In genomic region chr2:5097786-5098445, GRCm38 (mm10) we compare ENCODE assay signal across 8 mouse cellular contexts. TPM values are rescaled to one million over a fixed set of nuclear protein-coding genes. Genes with fewer than 3 reads are reported as not detected.
DNase-seq lines count a peak whose midpoint lies in the region; ATAC-seq and TF ChIP-seq lines count a peak whose summit lies in the region.

No protein-coding gene starts in this region.

- H3K27me3 ChIP-seq in heart, embryonic 14.5 days (ENCODE audit: control insufficient read depth, insufficient read depth, low read length): no peaks in the 10 kb centered on the region
- H3K27me3 ChIP-seq in CH12.LX (replicated peaks): no peaks in the 10 kb centered on the region
- no peaks in the 10 kb centered on the region for H3K27me3 ChIP-seq in forebrain, embryonic 12.5 days
- H3K27me3 ChIP-seq in limb, embryonic 15.5 days: no peaks in the 10 kb centered on the region
- H3K27me3 ChIP-seq in stomach, embryonic 15.5 days (replicated peaks): no peaks in the 10 kb centered on the region

- H3K9me3 ChIP-seq in heart, embryonic 14.5 days (ENCODE audit: control insufficient read depth, low read length): no peaks in the 10 kb centered on the region
- H3K9me3 ChIP-seq in CH12.LX (replicated peaks; ENCODE audit: low read length): peaks cover 4% of the 10 kb centered on the region
- H3K9me3 ChIP-seq in forebrain, embryonic 12.5 days: no peaks in the 10 kb centered on the region
- no peaks in the 10 kb centered on the region for H3K9me3 ChIP-seq in limb, embryonic 15.5 days
- no peaks in the 10 kb centered on the region for H3K9me3 ChIP-seq in stomach, embryonic 15.5 days

- no peak for ATAC-seq in heart, embryonic 14.5 days (ENCODE audit: insufficient number of reproducible peaks, insufficient read depth, low FRiP score, low read depth)
- peak; percentile 76 for ATAC-seq in forebrain, embryonic 12.5 days (ENCODE audit: low FRiP score)
- no peak for ATAC-seq in limb, embryonic 15.5 days (ENCODE audit: insufficient number of reproducible peaks, low FRiP score, low TSS enrichment, low read depth)
- no peak for ATAC-seq in stomach, embryonic 15.5 days (ENCODE audit: insufficient read depth, low FRiP score, low read depth)

- no peak overlapping the region for H3K27ac ChIP-seq in heart, embryonic 14.5 days (replicated peaks in 1 of 2; ENCODE audit: control insufficient read depth in 1 of 2, insufficient read depth in 1 of 2, low read depth in 2 of 2, low read length in 2 of 2)
- H3K27ac ChIP-seq in CH12.LX (ENCODE audit: insufficient read depth, low read depth): no peak overlapping the region
- H3K27ac ChIP-seq in forebrain, embryonic 12.5 days: peak overlapping the region; percentile 83
- H3K27ac ChIP-seq in limb, embryonic 15.5 days: no peak overlapping the region
- H3K27ac ChIP-seq in stomach, embryonic 15.5 days: no peak overlapping the region

- no peak for TF ChIP-seq EP300 in CH12.LX (IDR thresholded peaks at IDR 0.05; ENCODE audit: low read length)

- no peaks in the 10 kb centered on the region for H3K79me2 ChIP-seq in CH12.LX (replicated peaks; ENCODE audit: control insufficient read depth, extremely low read depth, insufficient read depth, poor library complexity, severe bottlenecking)

- intact Hi-C loops in heart, postnatal 25 days (cut with DNase I): no loop called here

- dilution Hi-C loops in CH12.LX (cut with MboI; ENCODE audit: extremely low pct_ligation_motif_present, extremely low pct_unique_long_range_greater_than_20kb, low sequenced_read_pairs): no loop called here

- no peak for TF ChIP-seq RAD21 in CH12.LX (IDR thresholded peaks at IDR 0.05; ENCODE audit: low read depth, low read length)

- no peaks in the 10 kb centered on the region for H3K36me3 ChIP-seq in heart, embryonic 14.5 days (ENCODE audit: control insufficient read depth, insufficient read depth, low read length)
- H3K36me3 ChIP-seq in CH12.LX (replicated peaks in 1 of 2; ENCODE audit: control insufficient read depth in 1 of 2, insufficient read depth in 1 of 2, low read length in 1 of 2): no peaks in the 10 kb centered on the region
- H3K36me3 ChIP-seq in forebrain, embryonic 12.5 days (replicated peaks): no peaks in the 10 kb centered on the region
- no peaks in the 10 kb centered on the region for H3K36me3 ChIP-seq in limb, embryonic 15.5 days
- H3K36me3 ChIP-seq in stomach, embryonic 15.5 days: no peaks in the 10 kb centered on the region

- 10% methylated on average over 20 of the region's 20 CpGs for WGBS in heart, embryonic 14.5 days
- WGBS in forebrain, embryonic 12.5 days: 31% methylated on average over 20 of the region's 20 CpGs
- WGBS in limb, embryonic 15.5 days: 18% methylated on average over 20 of the region's 20 CpGs
- 15% methylated on average over 20 of the region's 20 CpGs for WGBS in stomach, embryonic 15.5 days

- peak overlapping the region; percentile 29 to 32 for H3K4me3 ChIP-seq in heart, embryonic 14.5 days (ENCODE audit: control insufficient read depth in 1 of 2, insufficient read depth in 1 of 2, low read depth in 1 of 2, low read length in 2 of 2)
- H3K4me3 ChIP-seq in CH12.LX (replicated peaks in 1 of 3; ENCODE audit: low read depth in 2 of 3, low read length in 2 of 3, poor library complexity in 1 of 3): no peak overlapping the region
- H3K4me3 ChIP-seq in forebrain, embryonic 12.5 days (replicated peaks): peak overlapping the region; percentile 21
- H3K4me3 ChIP-seq in limb, embryonic 15.5 days: peak overlapping the region; percentile 19
- 0 out of 2 replicates have a peak overlapping the region, but pooled peaks have one; percentile 14 for H3K4me3 ChIP-seq in stomach, embryonic 15.5 days (replicated peaks)

- TF ChIP-seq POLR2A in CH12.LX (IDR thresholded peaks at IDR 0.05; ENCODE audit: low read depth, low read length): no peak

- in situ Hi-C loops in CH12.LX (cut with MboI; ENCODE audit: low pct_ligation_motif_present, low pct_unique_long_range_greater_than_20kb, low sequenced_read_pairs): loop anchor here (25.0 kb wide), 2 partner anchors 714 to 1064 kb away; no protein-coding TSS in a partner anchor

- peak overlapping the region; percentile 64 for H3K9ac ChIP-seq in heart, embryonic 14.5 days (ENCODE audit: low read length)
- H3K9ac ChIP-seq in CH12.LX (ENCODE audit: insufficient read depth, low read depth): no peak overlapping the region
- peak overlapping the region; percentile 47 for H3K9ac ChIP-seq in forebrain, embryonic 12.5 days
- no peak overlapping the region for H3K9ac ChIP-seq in limb, embryonic 15.5 days
- no peak overlapping the region for H3K9ac ChIP-seq in stomach, embryonic 15.5 days

- TF ChIP-seq CTCF in CH12.LX (conservative IDR thresholded peaks at IDR 0.05 in 1 of 2, IDR thresholded peaks at IDR 0.05 in 1 of 2; ENCODE audit: low read depth in 2 of 2, low read length in 2 of 2): no peak

- no peak for DNase-seq in heart, postnatal 25 days (ENCODE audit: low spot score)
- DNase-seq in CH12.LX (ENCODE audit: extremely low read depth): no peak
- DNase-seq in frontal cortex, postnatal 25 days (ENCODE audit: low spot score in 2 of 2): no peak
- DNase-seq in T-cell, adult 2 months (ENCODE audit: low spot score): no peak

- peaks cover 5 to 7% of the 10 kb centered on the region in 2 experiments; a peak in 2 of 4 replicates for H3K4me1 ChIP-seq in heart, embryonic 14.5 days (ENCODE audit: control insufficient read depth in 2 of 2, insufficient read depth in 2 of 2, low read length in 2 of 2)
- H3K4me1 ChIP-seq in CH12.LX (ENCODE audit: control insufficient read depth in 1 of 2, insufficient read depth in 2 of 2): peaks cover 0 to 8% of the 10 kb centered on the region in 2 experiments; a peak in 3 of 4 replicates
- peaks cover 10% of the 10 kb centered on the region for H3K4me1 ChIP-seq in forebrain, embryonic 12.5 days
- H3K4me1 ChIP-seq in limb, embryonic 15.5 days: peaks cover 11% of the 10 kb centered on the region
- peaks cover 6% of the 10 kb centered on the region; the same call in 1 of the 2 replicates for H3K4me1 ChIP-seq in stomach, embryonic 15.5 days

- peak overlapping the region; percentile 72 for H3K4me2 ChIP-seq in heart, embryonic 14.5 days (ENCODE audit: low read length)
- peak overlapping the region; percentile 24; the same call in 1 of the 2 replicates for H3K4me2 ChIP-seq in CH12.LX (ENCODE audit: insufficient read depth, low read depth, poor library complexity, severe bottlenecking)
- peak overlapping the region; percentile 50 for H3K4me2 ChIP-seq in forebrain, embryonic 12.5 days
- H3K4me2 ChIP-seq in limb, embryonic 15.5 days: peak overlapping the region; percentile 44
- H3K4me2 ChIP-seq in stomach, embryonic 15.5 days: peak overlapping the region; percentile 49

TF ChIP-seq in CH12.LX, 34 proteins besides CTCF, POLR2A, EP300 and RAD21:
- peak; percentile 51; the same call in 1 of the 2 replicates for TF ChIP-seq IRF4 (IDR thresholded peaks at IDR 0.05; ENCODE audit: low read depth, low read length)
- no peak for TF ChIP-seq PAX5 (IDR thresholded peaks at IDR 0.05; ENCODE audit: low read length)

RNA-seq across cellular contexts. Expression of gene Optn, which starts 34.1 kb away (rescaled TPM):
- polyA plus RNA-seq in heart, embryonic 14.5 days (2014; fragmentation: Nextera tagmentation; extraction: Ambion mirVana): 14.5 and 14.8 TPM in 2 replicates
- total RNA-seq in heart, postnatal 25 days (2021): 10 to 100 TPM; 52.6 to 63.8 TPM
- total RNA-seq in CH12.LX (2012; rRNA removed) (19.8 and 25.1 TPM in 2 replicates), CH12.LX (2014; rRNA removed) (27.2 and 28.0 TPM in 2 replicates)
- 37.3 and 40.6 TPM in 2 replicates for polyA plus RNA-seq in CH12.LX (2012; ENCODE audit: insufficient read length, low read depth)
- 2.5 and 3.3 TPM in 2 replicates for polyA plus RNA-seq in forebrain, embryonic 12.5 days (2016; fragmentation: Nextera tagmentation; extraction: Ambion mirVana)
- 6.4 and 6.9 TPM in 2 replicates for polyA plus RNA-seq in limb, embryonic 15.5 days (2015; fragmentation: Nextera tagmentation; extraction: Ambion mirVana)
- 11.2 and 12.4 TPM in 2 replicates for polyA plus RNA-seq in stomach, embryonic 15.5 days (2015; fragmentation: Nextera tagmentation; extraction: Ambion mirVana)

RNA-seq across cellular contexts. Expression of gene Ccdc3, which starts 39.7 kb away (rescaled TPM):
- polyA plus RNA-seq in heart, embryonic 14.5 days (2014; fragmentation: Nextera tagmentation; extraction: Ambion mirVana): 17.7 and 18.3 TPM in 2 replicates
- total RNA-seq in heart, postnatal 25 days (2021): 1 to 10 TPM; 2.9 to 4.5 TPM
- total RNA-seq in CH12.LX (2012; rRNA removed) (not detected in 2 replicates), CH12.LX (2014; rRNA removed) (not detected in 2 replicates)
- not detected in 2 replicates for polyA plus RNA-seq in CH12.LX (2012; ENCODE audit: insufficient read length, low read depth)
- polyA plus RNA-seq in forebrain, embryonic 12.5 days (2016; fragmentation: Nextera tagmentation; extraction: Ambion mirVana): 2.9 and 4.0 TPM in 2 replicates
- 17.3 and 19.9 TPM in 2 replicates for polyA plus RNA-seq in limb, embryonic 15.5 days (2015; fragmentation: Nextera tagmentation; extraction: Ambion mirVana)
- 18.0 and 20.3 TPM in 2 replicates for polyA plus RNA-seq in stomach, embryonic 15.5 days (2015; fragmentation: Nextera tagmentation; extraction: Ambion mirVana)

Comparison
In these comparisons a context has a peak if more than half of its experiments do, and no peak if none do; other contexts are left out.
1. H3K4me3 ChIP-seq: peak in heart, embryonic 14.5 days (2 of 2), forebrain, embryonic 12.5 days (single experiment), limb, embryonic 15.5 days (single experiment) and stomach, embryonic 15.5 days (single experiment); none in CH12.LX (0 of 3).
2. H3K9ac ChIP-seq: peak in heart, embryonic 14.5 days (single experiment) and forebrain, embryonic 12.5 days (single experiment); none in CH12.LX (single experiment), limb, embryonic 15.5 days (single experiment) and stomach, embryonic 15.5 days (single experiment).
3. Peak in every context shown above with its lines, with median percentiles within 50 percentile points of each other: H3K4me2 ChIP-seq.